Mouse (Mus musculus): ENCODE results near the gene Celf3. TPM values are rescaled to one million over a fixed set of nuclear protein-coding genes. Genes with fewer than 3 reads are reported as not detected.

Gene Celf3
- total and polyA plus RNA-seq, 3 experiments = 0.21 to 0.56 TPM; not detected in 1

- dilution Hi-C loops (cut with MboI; ENCODE audit: extremely low pct_ligation_motif_present, extremely low pct_unique_long_range_greater_than_20kb, low sequenced_read_pairs) = no loop called here
- in situ Hi-C loops (cut with MboI; ENCODE audit: low pct_ligation_motif_present, low pct_unique_long_range_greater_than_20kb, low sequenced_read_pairs) = no loop called here
- Histone ChIP-seq H3K27ac (ENCODE audit: insufficient read depth, low read depth) (no peak overlapping the region), H3K4me3 (replicated peaks in 1 of 3; ENCODE audit: low read depth in 2 of 3, low read length in 2 of 3, poor library complexity in 1 of 3) (no peak overlapping the region), H3K4me1 (ENCODE audit: control insufficient read depth in 1 of 2, insufficient read depth in 2 of 2) (no peaks in the 10 kb centered on the region), H3K9me3 (replicated peaks; ENCODE audit: low read length) (no peaks in the 10 kb centered on the region), H3K79me2 (replicated peaks; ENCODE audit: control insufficient read depth, extremely low read depth, insufficient read depth, poor library complexity, severe bottlenecking) (no peaks in the 10 kb centered on the region), H3K9ac (ENCODE audit: insufficient read depth, low read depth) (no peak overlapping the region), H3K4me2 (ENCODE audit: insufficient read depth, low read depth, poor library complexity, severe bottlenecking) (no peak overlapping the region), H3K27me3 (replicated peaks) (no peaks in the 10 kb centered on the region), H3K36me3 (replicated peaks in 1 of 2; ENCODE audit: control insufficient read depth in 1 of 2, insufficient read depth in 1 of 2, low read length in 1 of 2) (peaks cover 0 to 33% of the 10 kb centered on the region in 2 experiments)
- no peak for DNase-seq (ENCODE audit: extremely low read depth)
- TF ChIP-seq MEF2A (IDR thresholded peaks at IDR 0.05; ENCODE audit: borderline replicate concordance, low read depth, low read length) (no peak), JUN (IDR thresholded peaks at IDR 0.05; ENCODE audit: insufficient read depth, low read depth, low read length) (no peak), ZMIZ1 (IDR thresholded peaks at IDR 0.05; ENCODE audit: low read depth, low read length) (no peak), PAX5 (IDR thresholded peaks at IDR 0.05; ENCODE audit: low read length) (no peak), ETS1 (conservative IDR thresholded peaks at IDR 0.05; ENCODE audit: low read depth, low read length) (no peak), UBTF (IDR thresholded peaks at IDR 0.05; ENCODE audit: low read depth, low read length) (no peak), BHLHE40 (IDR thresholded peaks at IDR 0.05; ENCODE audit: low read depth, low read length) (no peak), MAX (IDR thresholded peaks at IDR 0.05; ENCODE audit: low read length) (no peak), IRF4 (IDR thresholded peaks at IDR 0.05; ENCODE audit: low read depth, low read length) (no peak), EP300 (IDR thresholded peaks at IDR 0.05; ENCODE audit: low read length) (no peak), CTCF (conservative IDR thresholded peaks at IDR 0.05 in 1 of 2, IDR thresholded peaks at IDR 0.05 in 1 of 2; ENCODE audit: low read depth in 2 of 2, low read length in 2 of 2) (no peak), MXI1 (IDR thresholded peaks at IDR 0.05; ENCODE audit: low read depth, low read length) (no peak), CHD2 (IDR thresholded peaks at IDR 0.05; ENCODE audit: low read length) (no peak), KAT2A (IDR thresholded peaks at IDR 0.05; ENCODE audit: insufficient replicate concordance, low read length) (no peak), POLR2AphosphoS2 (IDR thresholded peaks at IDR 0.05; ENCODE audit: low read depth, low read length) (no peak), TCF12 (IDR thresholded peaks at IDR 0.05; ENCODE audit: low read depth, low read length) (no peak), RAD21 (IDR thresholded peaks at IDR 0.05; ENCODE audit: low read depth, low read length) (no peak)
These were observed 59.1 kb downstream of the Celf3 start for GRCm38 (mm10) chr3:94537187-94537586.

Other genes with a start within 250 kb of the Celf3 start
- not detected in 2 replicates for gene Gm4778, start 214.3 kb upstream of the Celf3 start, total RNA-seq (2012; rRNA removed)
- gene Gm4778, start 214.3 kb upstream of the Celf3 start, total RNA-seq (2014; rRNA removed) = not detected in 2 replicates
- not detected in 2 replicates for gene Gm4778, start 214.3 kb upstream of the Celf3 start, polyA plus RNA-seq (2012; ENCODE audit: insufficient read length, low read depth)
- gene Them4, start 168.2 kb upstream of the Celf3 start, total RNA-seq (2012; rRNA removed) = 2.2 and 2.4 TPM in 2 replicates
- gene Them4, start 168.2 kb upstream of the Celf3 start, total RNA-seq (2014; rRNA removed) = 6.3 and 7.2 TPM in 2 replicates
- gene Them4, start 168.2 kb upstream of the Celf3 start, polyA plus RNA-seq (2012; ENCODE audit: insufficient read length, low read depth) = 3.6 and 4.8 TPM in 2 replicates
- not detected in 2 replicates for gene Them5, start 136.2 kb upstream of the Celf3 start, total RNA-seq (2012; rRNA removed)
- gene Them5, start 136.2 kb upstream of the Celf3 start, total RNA-seq (2014; rRNA removed) = not detected in 2 replicates
- not detected in 2 replicates for gene Them5, start 136.2 kb upstream of the Celf3 start, polyA plus RNA-seq (2012; ENCODE audit: insufficient read length, low read depth)
- gene C2cd4d, start 115.9 kb upstream of the Celf3 start, total RNA-seq (2012; rRNA removed) = not detected in 2 replicates
- not detected in 2 replicates for gene C2cd4d, start 115.9 kb upstream of the Celf3 start, total RNA-seq (2014; rRNA removed)
- not detected in 2 replicates for gene C2cd4d, start 115.9 kb upstream of the Celf3 start, polyA plus RNA-seq (2012; ENCODE audit: insufficient read length, low read depth)
- 0.47 and 0.71 TPM in 2 replicates for gene Rorc, start 105.5 kb upstream of the Celf3 start, total RNA-seq (2012; rRNA removed)
- 1.2 TPM in 2 replicates for gene Rorc, start 105.5 kb upstream of the Celf3 start, total RNA-seq (2014; rRNA removed)
- 1.0 and 1.2 TPM in 2 replicates for gene Rorc, start 105.5 kb upstream of the Celf3 start, polyA plus RNA-seq (2012; ENCODE audit: insufficient read length, low read depth)
- gene Lingo4, start 79.8 kb upstream of the Celf3 start, total RNA-seq (2012; rRNA removed) = not detected in 2 replicates
- not detected in 2 replicates for gene Lingo4, start 79.8 kb upstream of the Celf3 start, total RNA-seq (2014; rRNA removed)
- not detected in 2 replicates for gene Lingo4, start 79.8 kb upstream of the Celf3 start, polyA plus RNA-seq (2012; ENCODE audit: insufficient read length, low read depth)
- gene Tdrkh, start 65.0 kb upstream of the Celf3 start, total RNA-seq (2012; rRNA removed) = not detected in 2 replicates
- gene Tdrkh, start 65.0 kb upstream of the Celf3 start, total RNA-seq (2014; rRNA removed) = not detected in 2 replicates
- not detected in 2 replicates for gene Tdrkh, start 65.0 kb upstream of the Celf3 start, polyA plus RNA-seq (2012; ENCODE audit: insufficient read length, low read depth)
- 114 and 128 TPM in 2 replicates for gene Mrpl9, start 35.0 kb upstream of the Celf3 start, total RNA-seq (2012; rRNA removed)
- 110 and 111 TPM in 2 replicates for gene Mrpl9, start 35.0 kb upstream of the Celf3 start, total RNA-seq (2014; rRNA removed)
- gene Mrpl9, start 35.0 kb upstream of the Celf3 start, polyA plus RNA-seq (2012; ENCODE audit: insufficient read length, low read depth) = 104 and 119 TPM in 2 replicates
- 0.51 and 0.80 TPM in 2 replicates for gene Oaz3, start 34.4 kb upstream of the Celf3 start, total RNA-seq (2012; rRNA removed)
- not detected in 2 replicates for gene Oaz3, start 34.4 kb upstream of the Celf3 start, total RNA-seq (2014; rRNA removed)
- 0.29 and 0.71 TPM in 2 replicates for gene Oaz3, start 34.4 kb upstream of the Celf3 start, polyA plus RNA-seq (2012; ENCODE audit: insufficient read length, low read depth)
- not detected in 2 replicates for gene Riiad1, start 2.0 kb downstream of the Celf3 start, total RNA-seq (2012; rRNA removed)
- gene Riiad1, start 2.0 kb downstream of the Celf3 start, total RNA-seq (2014; rRNA removed) = not detected in 2 replicates
- not detected in 2 replicates for gene Riiad1, start 2.0 kb downstream of the Celf3 start, polyA plus RNA-seq (2012; ENCODE audit: insufficient read length, low read depth)
- gene Snx27, start 104.4 kb downstream of the Celf3 start, total RNA-seq (2012; rRNA removed) = 23.1 and 24.9 TPM in 2 replicates
- gene Snx27, start 104.4 kb downstream of the Celf3 start, total RNA-seq (2014; rRNA removed) = 31.3 and 34.9 TPM in 2 replicates
- gene Snx27, start 104.4 kb downstream of the Celf3 start, polyA plus RNA-seq (2012; ENCODE audit: insufficient read length, low read depth) = 30.2 and 35.3 TPM in 2 replicates
- gene Gm10972, start 164.8 kb downstream of the Celf3 start, total RNA-seq (2012; rRNA removed) = not detected in 2 replicates
- gene Gm10972, start 164.8 kb downstream of the Celf3 start, total RNA-seq (2014; rRNA removed) = not detected in 2 replicates
- not detected in 2 replicates for gene Gm10972, start 164.8 kb downstream of the Celf3 start, polyA plus RNA-seq (2012; ENCODE audit: insufficient read length, low read depth)
- gene Tuft1, start 180.6 kb downstream of the Celf3 start, total RNA-seq (2012; rRNA removed) = 3.4 and 4.0 TPM in 2 replicates
- 7.4 and 7.7 TPM in 2 replicates for gene Tuft1, start 180.6 kb downstream of the Celf3 start, total RNA-seq (2014; rRNA removed)
- gene Tuft1, start 180.6 kb downstream of the Celf3 start, polyA plus RNA-seq (2012; ENCODE audit: insufficient read length, low read depth) = 7.2 and 7.5 TPM in 2 replicates
- not detected in 2 replicates for gene Selenbp2, start 215.3 kb downstream of the Celf3 start, total RNA-seq (2012; rRNA removed)
- gene Selenbp2, start 215.3 kb downstream of the Celf3 start, total RNA-seq (2014; rRNA removed) = not detected in 2 replicates
- gene Selenbp2, start 215.3 kb downstream of the Celf3 start, polyA plus RNA-seq (2012; ENCODE audit: insufficient read length, low read depth) = not detected in 2 replicates

All from CH12.LX (cell line).